Mouse (Mus musculus) testis, adult 2 months (tissue): ENCODE data around the gene Oit1.

Source experiments
- CTCF ChIP-seq: fragments of 200-500 bp; IDR thresholded peaks from 2 replicates; pipeline ENCODE4 v1.5.1; 2012; ENCODE audit warnings: low read depth, mild to moderate bottlenecking, inconsistent platforms, low read length, moderate library complexity; ENCODE audit not compliant: control insufficient read depth, insufficient read depth, insufficient replicate concordance
- POLR2A ChIP-seq: fragments of 200-500 bp; IDR thresholded peaks from 2 replicates; pipeline ENCODE4 v1.6.1; 2012; ENCODE audit warnings: low read depth, mild to moderate bottlenecking, inconsistent platforms, low read length, moderate library complexity; ENCODE audit not compliant: control insufficient read depth

GRCm38 (mm10) chr14:8392181-8392825 is 13.7 kb upstream of the Oit1 start:
- TF ChIP-seq POLR2A (no peak), CTCF (no peak)
